Mouse (Mus musculus) forebrain, embryonic 14.5 days (tissue): ENCODE data around the gene Hid1. TPM values are rescaled to one million over a fixed set of nuclear protein-coding genes. Genes with fewer than 3 reads are reported as not detected.

Experiments used
- ATAC-seq: fragments of 200-750 bp; cut with Nextera tagmentation; 2 replicates; pipeline ENCODE4 v1.8.0; 2017; ENCODE audit warnings: mild to moderate bottlenecking, moderate library complexity
- DNase-seq: peaks from one replicate; pipeline ENCODE4 v3.0.0-alpha.2; 2015; ENCODE audit warnings: low spot score
- H3K27ac ChIP-seq: fragments of 300-500 bp; sonication (generic); 2 replicates; pipeline ENCODE4 v1.5.1; 2014; ENCODE audit warnings: low read depth, mild to moderate bottlenecking, control low read depth, low read length, moderate library complexity
- H3K27me3 ChIP-seq: fragments of 300-500 bp; sonication (generic); replicated peaks from 2 replicates; pipeline ENCODE4 v1.6.1; 2014; ENCODE audit warnings: low read length, control low read depth, mixed read lengths; ENCODE audit not compliant: control insufficient read depth, insufficient read depth
- H3K36me3 ChIP-seq: fragments of 300-500 bp; sonication (generic); 2 replicates; pipeline ENCODE4 v1.6.1; 2014; ENCODE audit warnings: low read length, control low read depth; ENCODE audit not compliant: control insufficient read depth, insufficient read depth
- H3K4me1 ChIP-seq: fragments of 300-500 bp; sonication (generic); 2 replicates; pipeline ENCODE4 v1.6.1; 2014; ENCODE audit warnings: antibody characterized with exemption, low read length, control low read depth; ENCODE audit not compliant: control insufficient read depth, insufficient read depth
- H3K4me2 ChIP-seq: fragments of 300-500 bp; sonication (generic); 2 replicates; pipeline ENCODE4 v1.6.1; 2014; ENCODE audit warnings: mild to moderate bottlenecking, control low read depth, low read length
- H3K4me3 ChIP-seq: fragments of 300-500 bp; sonication (generic); 2 replicates; pipeline ENCODE4 v1.5.1; 2014; ENCODE audit warnings: low read depth, low read length, control low read depth
- H3K9ac ChIP-seq: fragments of 300-500 bp; sonication (generic); 2 replicates; pipeline ENCODE4 v1.6.1; 2014; ENCODE audit warnings: mild to moderate bottlenecking, low read length, control low read depth, moderate library complexity
- H3K9me3 ChIP-seq: fragments of 300-500 bp; sonication (generic); replicated peaks from 2 replicates; pipeline ENCODE4 v1.6.1; 2016; ENCODE audit warnings: low read length, control low read depth, mixed read lengths; ENCODE audit not compliant: control insufficient read depth
- WGBS: fragments of 180-500 bp; shearing (Covaris S2); extraction: QIAGEN DNeasy Blood & Tissue Kit; methylation state at CpG from one replicate; pipeline ENCODE4 v1.1.7; 2014; 5-methylcytosine and 5-hydroxymethylcytosine counted together
- polyA plus RNA-seq: library from polyadenylated mRNA; unstranded; fragments of >200 nt; fragmentation: Nextera tagmentation; extraction: Ambion mirVana; gene quantifications from 2 replicates; pipeline ENCODE4 v1.2.1, GENCODE M21; 2014

Gene Hid1
- polyA plus RNA-seq, 1 experiment from 2014 or later, result 32.0 TPM

- DNase-seq (no peak), ATAC-seq (no peak)
- Histone ChIP-seq H3K27ac (no peak overlapping the region), H3K4me2 (peak overlapping the region; percentile 88), H3K9ac (peak overlapping the region; percentile 98; the same call in 1 of the 2 replicates), H3K27me3 (no peaks in the 10 kb centered on the region), H3K4me3 (peak overlapping the region; percentile 91), H3K4me1 (peaks cover 23% of the 10 kb centered on the region), H3K36me3 (no peaks in the 10 kb centered on the region), H3K9me3 (0 out of 2 replicates have a peak, but pooled peaks cover 3% of the 10 kb centered on the region)
- 14% methylated on average over 9 of the region's 9 CpGs for WGBS
Observed at GRCm38 (mm10) chr11:115381276-115381675, 13.7 kb upstream of the Hid1 start.

- Histone ChIP-seq H3K4me2 (no peak overlapping the region), H3K4me3 (no peak overlapping the region), H3K27ac (no peak overlapping the region), H3K9me3 (0 out of 2 replicates have a peak, but pooled peaks cover 3% of the 10 kb centered on the region), H3K9ac (no peak overlapping the region), H3K36me3 (no peaks in the 10 kb centered on the region), H3K4me1 (peaks cover 7% of the 10 kb centered on the region), H3K27me3 (no peaks in the 10 kb centered on the region)
- DNase-seq (no peak), ATAC-seq (no peak)
- 86% methylated on average over 7 of the region's 7 CpGs for WGBS
Observed at GRCm38 (mm10) chr11:115377854-115378253, 10.3 kb upstream of the Hid1 start.

- H3K4me2 ChIP-seq, result no peak overlapping the region
- H3K4me1 ChIP-seq, result peaks cover 3% of the 10 kb centered on the region; the same call in 1 of the 2 replicates
- H3K27me3 ChIP-seq, result no peaks in the 10 kb centered on the region
- no peaks in the 10 kb centered on the region for H3K36me3 ChIP-seq
- H3K4me3 ChIP-seq, result no peak overlapping the region
- no peak overlapping the region for H3K9ac ChIP-seq
- 94% methylated on average over 4 of the region's 4 CpGs for WGBS
- ATAC-seq (no peak), DNase-seq (no peak)
- H3K9me3 ChIP-seq, result 0 out of 2 replicates have a peak, but pooled peaks cover 3% of the 10 kb centered on the region
- H3K27ac ChIP-seq, result no peak overlapping the region
Observed at GRCm38 (mm10) chr11:115377254-115377653, 9.7 kb upstream of the Hid1 start.

- Histone ChIP-seq H3K4me1 (peaks cover 3% of the 10 kb centered on the region; the same call in 1 of the 2 replicates), H3K9ac (no peak overlapping the region), H3K27me3 (no peaks in the 10 kb centered on the region), H3K27ac (no peak overlapping the region), H3K36me3 (no peaks in the 10 kb centered on the region), H3K4me2 (no peak overlapping the region), H3K4me3 (no peak overlapping the region), H3K9me3 (0 out of 2 replicates have a peak, but pooled peaks cover 3% of the 10 kb centered on the region)
- DNase-seq (no peak), ATAC-seq (no peak)
- WGBS, result 74% methylated on average over 7 of the region's 7 CpGs
Observed at GRCm38 (mm10) chr11:115376722-115377121, 9.2 kb upstream of the Hid1 start.

DNA sequence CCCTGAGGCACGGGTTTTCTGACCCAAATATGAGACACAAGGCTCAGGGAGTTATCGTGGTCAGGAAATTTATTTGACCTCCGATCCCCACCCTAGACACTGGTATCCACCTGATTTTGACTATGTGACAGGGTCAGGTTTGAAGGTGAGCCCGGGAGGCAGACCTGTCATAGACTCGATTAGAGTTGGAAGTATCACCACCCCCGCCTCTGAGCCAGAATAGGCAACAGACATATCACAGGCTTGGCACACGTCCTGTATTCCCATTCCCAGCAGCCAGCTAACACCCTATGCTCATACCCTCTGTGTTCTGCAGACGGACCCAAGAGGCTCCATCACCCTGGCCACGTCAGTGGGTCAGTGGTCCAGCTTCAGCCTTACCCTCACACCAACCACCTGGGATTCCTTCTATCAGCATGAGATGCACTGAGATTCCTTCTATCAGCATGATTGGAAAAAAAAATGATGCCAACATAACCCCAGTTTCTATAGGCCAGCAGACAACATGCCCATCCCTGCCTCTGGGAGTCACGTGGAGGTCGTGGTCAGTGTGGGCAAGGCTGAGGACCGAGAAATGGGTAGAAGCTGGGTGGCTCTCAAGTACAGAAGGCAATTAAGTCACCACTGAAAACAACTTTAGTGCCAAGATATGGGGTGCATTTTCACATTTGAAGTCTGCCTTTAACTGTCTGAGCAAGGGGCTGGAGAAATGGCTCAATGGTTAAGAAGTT, 7.3 kb upstream of the Hid1 start:
- H3K27me3 ChIP-seq, result no peaks in the 10 kb centered on the region
- no peak for DNase-seq
- WGBS, result 66% methylated on average over 12 of the region's 12 CpGs
- H3K4me1 ChIP-seq, result peaks cover 3% of the 10 kb centered on the region; the same call in 1 of the 2 replicates
- ATAC-seq, result no peak
- H3K36me3 ChIP-seq, result no peaks in the 10 kb centered on the region
- H3K9me3 ChIP-seq, result 0 out of 2 replicates have a peak, but pooled peaks cover 3% of the 10 kb centered on the region
- H3K27ac ChIP-seq, result no peak overlapping the region
- H3K9ac ChIP-seq, result peak overlapping the region; percentile 67
- peak overlapping the region; percentile 70 for H3K4me2 ChIP-seq
- H3K4me3 ChIP-seq, result peak overlapping the region; percentile 38; the same call in 1 of the 2 replicates

GRCm38 (mm10) chr11:115373805-115374694, 6.5 kb upstream of the Hid1 start:
- Histone ChIP-seq H3K27ac (0 out of 2 replicates have a peak overlapping the region, but pooled peaks have one; percentile 9), H3K4me1 (peaks cover 3% of the 10 kb centered on the region; the same call in 1 of the 2 replicates), H3K27me3 (no peaks in the 10 kb centered on the region), H3K36me3 (no peaks in the 10 kb centered on the region), H3K9ac (peak overlapping the region; percentile 67), H3K4me2 (peak overlapping the region; percentile 70), H3K4me3 (peak overlapping the region; percentile 38), H3K9me3 (0 out of 2 replicates have a peak, but pooled peaks cover 3% of the 10 kb centered on the region)
- peak; percentile 69 for DNase-seq
- peak; percentile 77 for ATAC-seq
- WGBS, result 1% methylated on average over 30 of the region's 30 CpGs

- H3K9me3 ChIP-seq, result no peaks in the 10 kb centered on the region
- 50% methylated on average over 2 of the region's 2 CpGs for WGBS
- H3K27ac ChIP-seq, result no peak overlapping the region
- no peak overlapping the region for H3K4me3 ChIP-seq
- no peak overlapping the region for H3K4me2 ChIP-seq
- H3K27me3 ChIP-seq, result 0 out of 2 replicates have a peak, but pooled peaks cover 4% of the 10 kb centered on the region
- DNase-seq, result no peak
- H3K9ac ChIP-seq, result no peak overlapping the region
- no peak for ATAC-seq
- peaks cover 3% of the 10 kb centered on the region; the same call in 1 of the 2 replicates for H3K4me1 ChIP-seq
- H3K36me3 ChIP-seq, result no peaks in the 10 kb centered on the region
Observed at GRCm38 (mm10) chr11:115372737-115373136, 5.2 kb upstream of the Hid1 start.

GRCm38 (mm10) chr11:115372015-115372414, 4.5 kb upstream of the Hid1 start:
- Histone ChIP-seq H3K9me3 (no peaks in the 10 kb centered on the region), H3K4me1 (peaks cover 3% of the 10 kb centered on the region; the same call in 1 of the 2 replicates), H3K4me2 (no peak overlapping the region), H3K36me3 (no peaks in the 10 kb centered on the region), H3K27me3 (0 out of 2 replicates have a peak, but pooled peaks cover 4% of the 10 kb centered on the region), H3K9ac (no peak overlapping the region), H3K27ac (no peak overlapping the region), H3K4me3 (no peak overlapping the region)
- no peak for DNase-seq
- WGBS, result 72% methylated on average over 1 of the region's 1 CpGs
- ATAC-seq, result no peak
